Mouse (Mus musculus): ENCODE data around the gene Gm26566.

The Gm26566 gene

GRCm38 (mm10) chr4:88721791-88722721 is at the start of gene Gm26566, which contains the start of gene Klhl9:
Gene Gm26566 (plus strand): TSS chr4:88721805.
Gene Klhl9 (minus strand): TSS chr4:88722465.
- in situ Hi-C loops (cut with MboI, MseI): loop anchor here (10.0 kb wide), 1 partner anchor 1053 kb away; no protein-coding TSS in a partner anchor

- in situ Hi-C loops (cut with MboI, MseI): no loop called here
These were observed 44.8 kb upstream of the Gm26566 start, which contains the start of gene Ifna16 for GRCm38 (mm10) chr4:88676824-88677223. Gene Ifna16 (minus strand): TSS chr4:88676924.

- in situ Hi-C loops (cut with MboI, MseI): no loop called here
These were observed 41.2 kb upstream of the Gm26566 start for GRCm38 (mm10) chr4:88680362-88680761.

GRCm38 (mm10) chr4:88681353-88681752 is 40.3 kb upstream of the Gm26566 start:
- in situ Hi-C loops (cut with MboI, MseI): no loop called here

GRCm38 (mm10) chr4:88683812-88684211 is 37.8 kb upstream of the Gm26566 start, which contains the start of gene Ifna2:
Gene Ifna2 (minus strand): TSS chr4:88683912.
- in situ Hi-C loops (cut with MboI, MseI): no loop called here

- in situ Hi-C loops (cut with MboI, MseI): no loop called here
These were observed 30.3 kb upstream of the Gm26566 start, which contains the start of gene Ifnab for GRCm38 (mm10) chr4:88691259-88691658. Gene Ifnab (minus strand): TSS chr4:88691359.

GRCm38 (mm10) chr4:88692537-88692936 is 29.1 kb upstream of the Gm26566 start:
- in situ Hi-C loops (cut with MboI, MseI): no loop called here

- in situ Hi-C loops (cut with MboI, MseI): no loop called here
These were observed 28.2 kb upstream of the Gm26566 start for GRCm38 (mm10) chr4:88693392-88693791.

- in situ Hi-C loops (cut with MboI, MseI): loop anchor here (5.0 kb wide), 1 partner anchor 41 kb away; no protein-coding TSS in a partner anchor
These were observed 25.2 kb upstream of the Gm26566 start for GRCm38 (mm10) chr4:88696237-88696884.

GRCm38 (mm10) chr4:88697108-88697507 is 24.5 kb upstream of the Gm26566 start:
- in situ Hi-C loops (cut with MboI, MseI): loop anchor here (5.0 kb wide), 1 partner anchor 40 kb away; no protein-coding TSS in a partner anchor

- in situ Hi-C loops (cut with MboI, MseI): loop anchor here (5.0 kb wide), 1 partner anchor 40 kb away; no protein-coding TSS in a partner anchor
These were observed 23.9 kb upstream of the Gm26566 start for GRCm38 (mm10) chr4:88697753-88698152.

GRCm38 (mm10) chr4:88698781-88699180 is 22.8 kb upstream of the Gm26566 start:
- in situ Hi-C loops (cut with MboI, MseI): loop anchor here (5.0 kb wide), 1 partner anchor 39 kb away; no protein-coding TSS in a partner anchor

- in situ Hi-C loops (cut with MboI, MseI): loop anchor here (5.0 kb wide), 1 partner anchor 38 kb away; no protein-coding TSS in a partner anchor
These were observed 22.3 kb upstream of the Gm26566 start for GRCm38 (mm10) chr4:88699301-88699700.

- in situ Hi-C loops (cut with MboI, MseI): no loop called here
These were observed 15.7 kb upstream of the Gm26566 start for GRCm38 (mm10) chr4:88705924-88706323.

GRCm38 (mm10) chr4:88707128-88707826 is 14.3 kb upstream of the Gm26566 start:
- in situ Hi-C loops (cut with MboI, MseI): no loop called here

- in situ Hi-C loops (cut with MboI, MseI): no loop called here
These were observed 7.3 kb upstream of the Gm26566 start for GRCm38 (mm10) chr4:88714281-88714680.

- in situ Hi-C loops (cut with MboI, MseI): no loop called here
These were observed 6.5 kb upstream of the Gm26566 start for GRCm38 (mm10) chr4:88715059-88715458.

GRCm38 (mm10) chr4:88718715-88719114 is 2.9 kb upstream of the Gm26566 start:
- in situ Hi-C loops (cut with MboI, MseI): no loop called here

GRCm38 (mm10) chr4:88723497-88724090 is 2.0 kb downstream of the Gm26566 start:
- in situ Hi-C loops (cut with MboI, MseI): loop anchor here (10.0 kb wide), 1 partner anchor 1051 kb away; no protein-coding TSS in a partner anchor

- in situ Hi-C loops (cut with MboI, MseI): loop anchor here (10.0 kb wide), 1 partner anchor 1048 kb away; no protein-coding TSS in a partner anchor
These were observed 5.1 kb downstream of the Gm26566 start for GRCm38 (mm10) chr4:88726727-88727126.

GRCm38 (mm10) chr4:88727324-88727723 is 5.7 kb downstream of the Gm26566 start:
- in situ Hi-C loops (cut with MboI, MseI): loop anchor here (10.0 kb wide), 1 partner anchor 1047 kb away; no protein-coding TSS in a partner anchor
